Mouse (Mus musculus) limb, embryonic 14.5 days (tissue): ENCODE measurements around the gene Tiam1. TPM values are rescaled to one million over a fixed set of nuclear protein-coding genes. Genes with fewer than 3 reads are reported as not detected.

Experiments
- ATAC-seq: fragments of 200-750 bp; cut with Nextera tagmentation; 2 replicates; pipeline ENCODE4 v1.8.0; 2017; ENCODE audit warnings: low read depth, moderate number of reproducible peaks, moderate TSS enrichment; ENCODE audit not compliant: low FRiP score
- DNase-seq: peaks from one replicate; pipeline ENCODE4 v3.0.0-alpha.2; 2015; ENCODE audit warnings: low spot score
- H3K27ac ChIP-seq: fragments of 300-500 bp; sonication (generic); replicated peaks from 2 replicates; pipeline ENCODE4 v1.5.1; 2014; ENCODE audit warnings: low read depth, mild to moderate bottlenecking, low read length, moderate library complexity, mixed read lengths
- H3K27me3 ChIP-seq: fragments of 300-500 bp; sonication (generic); 2 replicates; pipeline ENCODE4 v1.6.1; 2014; ENCODE audit warnings: low read length, mixed read lengths; ENCODE audit not compliant: control insufficient read depth, insufficient read depth
- H3K36me3 ChIP-seq: fragments of 300-500 bp; sonication (generic); 2 replicates; pipeline ENCODE4 v1.6.1; 2014; ENCODE audit warnings: mild to moderate bottlenecking, low read length, moderate library complexity, mixed read lengths; ENCODE audit not compliant: control insufficient read depth, insufficient read depth
- H3K4me1 ChIP-seq: fragments of 300-500 bp; sonication (generic); 2 replicates; pipeline ENCODE4 v1.6.1; 2014; ENCODE audit warnings: antibody characterized with exemption, low read length, mixed read lengths; ENCODE audit not compliant: control insufficient read depth, insufficient read depth
- H3K4me2 ChIP-seq: fragments of 300-500 bp; sonication (generic); replicated peaks from 2 replicates; pipeline ENCODE4 v1.6.1; 2014; ENCODE audit warnings: low read depth, mild to moderate bottlenecking, low read length, moderate library complexity; ENCODE audit not compliant: severe bottlenecking
- H3K4me3 ChIP-seq: fragments of 300-500 bp; sonication (generic); replicated peaks from 2 replicates; pipeline ENCODE4 v1.5.1; 2014; ENCODE audit warnings: low read length
- H3K9ac ChIP-seq: fragments of 300-500 bp; sonication (generic); 2 replicates; pipeline ENCODE4 v1.6.1; 2014; ENCODE audit warnings: mild to moderate bottlenecking, low read depth, low read length, moderate library complexity; ENCODE audit not compliant: severe bottlenecking
- H3K9me3 ChIP-seq: fragments of 300-500 bp; sonication (generic); 2 replicates; pipeline ENCODE4 v1.6.1; 2016; ENCODE audit warnings: low read length; ENCODE audit not compliant: control insufficient read depth
- POLR2A ChIP-seq: fragments of 200-500 bp; IDR thresholded peaks from 2 replicates; pipeline ENCODE4 v1.8.0; 2012; ENCODE audit warnings: inconsistent platforms, mild to moderate bottlenecking, moderate library complexity, borderline replicate concordance; ENCODE audit not compliant: insufficient read depth, insufficient read length; ENCODE audit errors: extremely low read depth
- WGBS: fragments of 180-500 bp; shearing (Covaris S2); extraction: QIAGEN DNeasy Blood & Tissue Kit; methylation state at CpG from one replicate; pipeline ENCODE4 v1.1.7; 2014; 5-methylcytosine and 5-hydroxymethylcytosine counted together
- polyA plus RNA-seq, 2 experiments: library from polyadenylated mRNA; depleted of rRNA in 1 of 2; stranded (reverse) in 1 of 2; unstranded in 1 of 2; fragments of >200 nt; fragmentation: Nextera tagmentation in 1 of 2; extraction: Ambion mirVana in 1 of 2; gene quantifications; 2 replicates each; pipeline versions ENCODE4 v1.2.1 to v1.2.3; 2012 to 2014

The Tiam1 gene
- polyA plus RNA-seq, 2 experiments, result 22.4 to 54.9 TPM

- 0 out of 2 replicates have a peak overlapping the region, but pooled peaks have one; percentile 0 for H3K4me2 ChIP-seq
- no peak overlapping the region for H3K27ac ChIP-seq
- H3K9ac ChIP-seq, result no peak overlapping the region
- H3K4me3 ChIP-seq, result no peak overlapping the region
- peaks cover 9% of the 10 kb centered on the region; the same call in 1 of the 2 replicates for H3K36me3 ChIP-seq
- no peak for DNase-seq
- peaks cover 29% of the 10 kb centered on the region; the same call in 1 of the 2 replicates for H3K4me1 ChIP-seq
- H3K27me3 ChIP-seq, result no peaks in the 10 kb centered on the region
- no peaks in the 10 kb centered on the region for H3K9me3 ChIP-seq
- 77% methylated on average over 14 of the region's 14 CpGs for WGBS
- no peak for ATAC-seq
- TF ChIP-seq POLR2A, result no peak
Measured at GRCm38 (mm10) chr16:89898299-89898625, 245.3 kb downstream of the Tiam1 start.

DNA sequence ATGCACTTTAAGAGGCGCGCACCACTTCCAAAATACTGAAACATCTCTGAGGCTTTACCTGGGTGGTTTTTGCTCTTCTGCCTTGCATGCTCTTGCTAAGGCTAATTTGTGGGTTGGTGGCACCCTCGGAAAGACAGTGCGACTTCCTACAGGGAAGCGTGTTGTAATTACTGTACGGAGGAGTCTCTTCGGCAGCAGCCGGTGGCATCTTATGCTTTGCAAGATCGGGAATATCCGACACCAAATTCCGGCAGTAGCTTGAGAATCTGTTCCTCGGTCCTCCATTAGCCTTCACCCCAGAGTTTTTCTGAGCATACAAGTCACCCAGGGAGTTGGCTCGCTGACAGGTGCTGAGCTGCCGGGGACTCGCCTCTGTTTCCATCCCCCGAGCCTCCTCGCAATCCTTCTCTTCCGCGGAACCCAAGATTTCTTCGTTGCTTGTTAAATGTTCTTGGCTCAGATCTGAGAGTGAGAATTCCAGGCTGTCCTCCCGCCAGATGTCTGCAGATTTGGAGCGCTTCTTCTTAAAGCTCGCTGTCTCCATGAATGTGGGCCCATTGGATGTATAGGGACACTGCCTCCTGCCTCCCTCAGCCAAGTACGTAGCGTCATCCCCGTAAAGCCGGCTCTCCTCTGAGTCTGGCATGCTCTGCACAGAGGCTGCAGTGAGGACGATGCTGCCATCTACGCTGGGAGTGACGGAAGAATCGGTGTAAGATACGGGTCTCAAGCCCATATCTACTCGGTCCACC is 245.8 kb downstream of the Tiam1 start:
- 71% methylated on average over 33 of the region's 33 CpGs for WGBS
- H3K4me3 ChIP-seq, result no peak overlapping the region
- H3K9me3 ChIP-seq, result no peaks in the 10 kb centered on the region
- DNase-seq (peak; percentile 23), ATAC-seq (no peak)
- no peak for TF ChIP-seq POLR2A
- 0 out of 2 replicates have a peak overlapping the region, but pooled peaks have one; percentile 0 for H3K4me2 ChIP-seq
- no peak overlapping the region for H3K9ac ChIP-seq
- no peaks in the 10 kb centered on the region for H3K27me3 ChIP-seq
- H3K27ac ChIP-seq, result no peak overlapping the region
- peaks cover 9% of the 10 kb centered on the region; the same call in 1 of the 2 replicates for H3K36me3 ChIP-seq
- H3K4me1 ChIP-seq, result peaks cover 29% of the 10 kb centered on the region; the same call in 1 of the 2 replicates

DNA sequence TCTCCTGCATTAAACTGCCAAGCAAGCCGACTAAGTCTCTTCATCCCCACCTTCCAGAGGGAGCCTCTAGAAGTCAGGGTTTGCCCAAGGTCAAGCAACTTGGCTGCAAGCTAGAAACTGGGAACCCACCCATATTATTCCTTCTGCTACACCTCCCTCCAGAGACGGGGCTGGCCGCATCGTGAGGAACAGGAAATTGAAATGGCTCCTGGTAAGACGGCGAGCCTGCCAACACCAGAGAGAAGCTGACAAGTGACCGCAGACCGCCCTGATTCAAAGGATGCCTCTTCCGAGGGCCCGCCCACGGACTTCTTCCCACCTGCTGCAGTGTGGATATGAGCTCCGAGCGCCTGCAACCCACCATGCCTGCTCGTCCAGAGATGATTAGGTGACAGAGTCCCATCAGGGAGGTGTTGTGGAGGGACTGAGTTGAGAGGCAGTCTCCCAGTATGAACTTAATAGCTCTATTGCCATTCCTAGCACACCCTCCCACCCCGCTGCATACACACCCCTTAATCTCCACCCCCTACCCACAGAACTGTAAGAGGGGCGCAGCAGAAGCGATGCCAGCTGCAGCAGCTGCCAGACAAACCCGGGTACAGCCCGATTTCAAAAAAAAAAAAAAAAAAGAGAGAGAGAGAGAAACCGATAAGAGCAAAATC is 246.6 kb downstream of the Tiam1 start:
- TF ChIP-seq POLR2A, result no peak
- no peak overlapping the region for H3K27ac ChIP-seq
- 66% methylated on average over 20 of the region's 20 CpGs for WGBS
- peaks cover 9% of the 10 kb centered on the region; the same call in 1 of the 2 replicates for H3K36me3 ChIP-seq
- no peaks in the 10 kb centered on the region for H3K9me3 ChIP-seq
- H3K4me2 ChIP-seq, result no peak overlapping the region
- ATAC-seq (no peak; the same call in 1 of the 2 replicates), DNase-seq (no peak)
- H3K4me1 ChIP-seq, result peaks cover 29% of the 10 kb centered on the region; the same call in 1 of the 2 replicates
- H3K9ac ChIP-seq, result no peak overlapping the region
- H3K4me3 ChIP-seq, result no peak overlapping the region
- H3K27me3 ChIP-seq, result no peaks in the 10 kb centered on the region

GRCm38 (mm10) chr16:89896392-89896791 is 247.2 kb downstream of the Tiam1 start:
- ATAC-seq (no peak), DNase-seq (no peak)
- Histone ChIP-seq H3K27me3 (no peaks in the 10 kb centered on the region), H3K4me2 (no peak overlapping the region), H3K4me3 (no peak overlapping the region), H3K27ac (no peak overlapping the region), H3K9ac (no peak overlapping the region), H3K36me3 (peaks cover 9% of the 10 kb centered on the region; the same call in 1 of the 2 replicates), H3K4me1 (peaks cover 29% of the 10 kb centered on the region; the same call in 1 of the 2 replicates), H3K9me3 (no peaks in the 10 kb centered on the region)
- WGBS, result 76% methylated on average over 9 of the region's 9 CpGs
- no peak for TF ChIP-seq POLR2A

GRCm38 (mm10) chr16:89895283-89895682 is 248.3 kb downstream of the Tiam1 start:
- H3K27ac ChIP-seq, result no peak overlapping the region
- no peak for TF ChIP-seq POLR2A

More at GRCm38 (mm10) chr16:89895283-89895682, 248.3 kb downstream of the Tiam1 start:
- no peak for ATAC-seq
- no peak for DNase-seq
- Histone ChIP-seq H3K27me3 (no peaks in the 10 kb centered on the region), H3K4me2 (no peak overlapping the region), H3K36me3 (peaks cover 9% of the 10 kb centered on the region; the same call in 1 of the 2 replicates), H3K4me3 (no peak overlapping the region), H3K9me3 (no peaks in the 10 kb centered on the region), H3K9ac (no peak overlapping the region), H3K4me1 (peaks cover 24% of the 10 kb centered on the region; the same call in 1 of the 2 replicates)
- WGBS, result 80% methylated on average over 7 of the region's 7 CpGs
